Mouse (Mus musculus): ENCODE data around the gene Pi4k2a. TPM values are rescaled to one million over a fixed set of nuclear protein-coding genes. Genes with fewer than 3 reads are reported as not detected.

The Pi4k2a gene
- total and polyA plus RNA-seq, 3 experiments, result 7.0 to 23.9 (median 10.0) TPM

GRCm38 (mm10) chr19:42130294-42130606 is 40.0 kb downstream of the Pi4k2a start:
- DNase-seq (ENCODE audit: extremely low read depth), result no peak
- peak overlapping the region; percentile 0; the same call in 1 of the 2 replicates for H3K4me2 ChIP-seq (ENCODE audit: insufficient read depth, low read depth, poor library complexity, severe bottlenecking)
- H3K79me2 ChIP-seq (replicated peaks; ENCODE audit: control insufficient read depth, extremely low read depth, insufficient read depth, poor library complexity, severe bottlenecking), result no peaks in the 10 kb centered on the region
- no peak overlapping the region for H3K4me3 ChIP-seq (replicated peaks in 1 of 3; ENCODE audit: low read depth in 2 of 3, low read length in 2 of 3, poor library complexity in 1 of 3)
- no peaks in the 10 kb centered on the region for H3K27me3 ChIP-seq (replicated peaks)
- H3K9me3 ChIP-seq (replicated peaks; ENCODE audit: low read length), result no peaks in the 10 kb centered on the region
- peaks cover 8 to 31% of the 10 kb centered on the region in 2 experiments for H3K4me1 ChIP-seq (ENCODE audit: control insufficient read depth in 1 of 2, insufficient read depth in 2 of 2)
- no peak overlapping the region for H3K27ac ChIP-seq (ENCODE audit: insufficient read depth, low read depth)
- dilution Hi-C loops (cut with MboI; ENCODE audit: extremely low pct_ligation_motif_present, extremely low pct_unique_long_range_greater_than_20kb, low sequenced_read_pairs) (no loop called here), in situ Hi-C loops (cut with MboI; ENCODE audit: low pct_ligation_motif_present, low pct_unique_long_range_greater_than_20kb, low sequenced_read_pairs) (no loop called here)
- no peak overlapping the region for H3K9ac ChIP-seq (ENCODE audit: insufficient read depth, low read depth)
- H3K36me3 ChIP-seq (replicated peaks in 1 of 2; ENCODE audit: control insufficient read depth in 1 of 2, insufficient read depth in 1 of 2, low read length in 1 of 2), result peaks cover 0 to 9% of the 10 kb centered on the region in 2 experiments
- TF ChIP-seq RCOR1 (conservative IDR thresholded peaks at IDR 0.05; ENCODE audit: low read depth, low read length), result no peak
- TF ChIP-seq PAX5 (IDR thresholded peaks at IDR 0.05; ENCODE audit: low read length), result no peak
- no peak for TF ChIP-seq ZKSCAN1 (IDR thresholded peaks at IDR 0.05; ENCODE audit: borderline replicate concordance, low read depth, low read length)
- TF ChIP-seq ELF1 (IDR thresholded peaks at IDR 0.05; ENCODE audit: low read depth, low read length), result no peak
- no peak for TF ChIP-seq UBTF (IDR thresholded peaks at IDR 0.05; ENCODE audit: low read depth, low read length)
- TF ChIP-seq ZMIZ1 (IDR thresholded peaks at IDR 0.05; ENCODE audit: low read depth, low read length), result no peak
- no peak for TF ChIP-seq SIN3A (IDR thresholded peaks at IDR 0.05; ENCODE audit: low read length)
- no peak for TF ChIP-seq NELFE (IDR thresholded peaks at IDR 0.05; ENCODE audit: low read depth, low read length)
- TF ChIP-seq E2F4 (IDR thresholded peaks at IDR 0.05; ENCODE audit: insufficient replicate concordance, low read depth, low read length), result no peak
- TF ChIP-seq TCF12 (IDR thresholded peaks at IDR 0.05; ENCODE audit: low read depth, low read length), result no peak
- TF ChIP-seq CTCF (conservative IDR thresholded peaks at IDR 0.05 in 1 of 2, IDR thresholded peaks at IDR 0.05 in 1 of 2; ENCODE audit: low read depth in 2 of 2, low read length in 2 of 2), result no peak
- no peak for TF ChIP-seq TBP (conservative IDR thresholded peaks at IDR 0.05; ENCODE audit: low read depth, low read length)
- TF ChIP-seq MEF2A (IDR thresholded peaks at IDR 0.05; ENCODE audit: borderline replicate concordance, low read depth, low read length), result no peak
- TF ChIP-seq POLR2AphosphoS2 (IDR thresholded peaks at IDR 0.05; ENCODE audit: low read depth, low read length), result no peak
- TF ChIP-seq MAZ (IDR thresholded peaks at IDR 0.05; ENCODE audit: low read depth, low read length), result no peak
- TF ChIP-seq ZC3H11A (IDR thresholded peaks at IDR 0.05; ENCODE audit: low read depth, low read length), result no peak

- DNase-seq (ENCODE audit: extremely low read depth), result no peak
- no peaks in the 10 kb centered on the region for H3K27me3 ChIP-seq (replicated peaks)
- H3K4me2 ChIP-seq (ENCODE audit: insufficient read depth, low read depth, poor library complexity, severe bottlenecking), result no peak overlapping the region
- TF ChIP-seq GABPA (IDR thresholded peaks at IDR 0.05; ENCODE audit: insufficient replicate concordance, low read depth, low read length) (no peak), EP300 (IDR thresholded peaks at IDR 0.05; ENCODE audit: low read length) (no peak), CHD1 (IDR thresholded peaks at IDR 0.05; ENCODE audit: low read depth, low read length) (no peak), RCOR1 (conservative IDR thresholded peaks at IDR 0.05; ENCODE audit: low read depth, low read length) (no peak), CTCF (conservative IDR thresholded peaks at IDR 0.05 in 1 of 2, IDR thresholded peaks at IDR 0.05 in 1 of 2; ENCODE audit: low read depth in 2 of 2, low read length in 2 of 2) (no peak), PAX5 (IDR thresholded peaks at IDR 0.05; ENCODE audit: low read length) (no peak), NELFE (IDR thresholded peaks at IDR 0.05; ENCODE audit: low read depth, low read length) (no peak), TBP (conservative IDR thresholded peaks at IDR 0.05; ENCODE audit: low read depth, low read length) (no peak), ZKSCAN1 (IDR thresholded peaks at IDR 0.05; ENCODE audit: borderline replicate concordance, low read depth, low read length) (no peak), POLR2AphosphoS2 (IDR thresholded peaks at IDR 0.05; ENCODE audit: low read depth, low read length) (no peak), USF1 (IDR thresholded peaks at IDR 0.05; ENCODE audit: low read depth, low read length) (no peak), E2F4 (IDR thresholded peaks at IDR 0.05; ENCODE audit: insufficient replicate concordance, low read depth, low read length) (no peak), MEF2A (IDR thresholded peaks at IDR 0.05; ENCODE audit: borderline replicate concordance, low read depth, low read length) (no peak)
- H3K4me1 ChIP-seq (ENCODE audit: control insufficient read depth in 1 of 2, insufficient read depth in 2 of 2), result peaks cover 10 to 31% of the 10 kb centered on the region in 2 experiments
- in situ Hi-C loops (cut with MboI; ENCODE audit: low pct_ligation_motif_present, low pct_unique_long_range_greater_than_20kb, low sequenced_read_pairs), result no loop called here
- H3K79me2 ChIP-seq (replicated peaks; ENCODE audit: control insufficient read depth, extremely low read depth, insufficient read depth, poor library complexity, severe bottlenecking), result no peaks in the 10 kb centered on the region
- no peak overlapping the region for H3K9ac ChIP-seq (ENCODE audit: insufficient read depth, low read depth)
- H3K4me3 ChIP-seq (replicated peaks in 1 of 3; ENCODE audit: low read depth in 2 of 3, low read length in 2 of 3, poor library complexity in 1 of 3), result no peak overlapping the region
- peaks cover 0 to 2% of the 10 kb centered on the region in 2 experiments for H3K36me3 ChIP-seq (replicated peaks in 1 of 2; ENCODE audit: control insufficient read depth in 1 of 2, insufficient read depth in 1 of 2, low read length in 1 of 2)
- no peaks in the 10 kb centered on the region for H3K9me3 ChIP-seq (replicated peaks; ENCODE audit: low read length)
- dilution Hi-C loops (cut with MboI; ENCODE audit: extremely low pct_ligation_motif_present, extremely low pct_unique_long_range_greater_than_20kb, low sequenced_read_pairs), result no loop called here
- no peak overlapping the region for H3K27ac ChIP-seq (ENCODE audit: insufficient read depth, low read depth)
Observed at GRCm38 (mm10) chr19:42131101-42131500, 40.8 kb downstream of the Pi4k2a start.
